Mouse (Mus musculus) left cerebral cortex, postnatal 36 days (tissue): ENCODE measurements at regions not wholly inside any gene's neighbourhood (a gene's known extent, or its start where the extent isn't known, plus 50 kb on each side); places are given as distances from the start of the nearest gene placed in this dataset.

Experiments used
- DNase-seq, 2 experiments: peaks; one replicate each; pipeline ENCODE4 v3.0.0; 2021 to 2022; ENCODE audit warnings: low spot score in 2 of 2, mixed read lengths in 1 of 2
- intact Hi-C: fragments of 180-260 bp; cut with DNase I; formaldehyde crosslinking; loops from one replicate; pipeline ENCODE4 v1.15.1; 2025

GRCm38 (mm10) chr16:64216671-64217070 lies 352.7 kb upstream of the Epha3 start:
- no peak for DNase-seq
- intact Hi-C loops: no loop called here

- intact Hi-C loops: no loop called here
- DNase-seq: no peak
These were observed 347.9 kb upstream of the Epha3 start for GRCm38 (mm10) chr16:64211895-64212294.

GRCm38 (mm10) chr16:64166676-64167407 lies 302.9 kb upstream of the Epha3 start:
- peak in 1 of 2 experiments; percentile 4 for DNase-seq
- intact Hi-C loops: no loop called here

- DNase-seq: no peak
- intact Hi-C loops: no loop called here
These were observed 302.1 kb upstream of the Epha3 start for GRCm38 (mm10) chr16:64166036-64166435.

GRCm38 (mm10) chr16:64145687-64146535 lies 281.9 kb upstream of the Epha3 start:
- no peak for DNase-seq

More at GRCm38 (mm10) chr16:64145687-64146535, 281.9 kb upstream of the Epha3 start:
- intact Hi-C loops: no loop called here
